Mouse (Mus musculus) bone marrow, adult 2 months (tissue): ENCODE measurements around the gene Narfl.

Source experiments
- CTCF ChIP-seq: fragments of 200-500 bp; IDR thresholded peaks from 2 replicates; pipeline ENCODE4 v1.5.1; 2011; ENCODE audit warnings: low read length, control low read depth; ENCODE audit not compliant: control insufficient read depth, insufficient read depth
- POLR2A ChIP-seq: fragments of 200-500 bp; IDR thresholded peaks from 2 replicates; pipeline ENCODE4 v1.6.1; 2011; ENCODE audit warnings: low read depth, mild to moderate bottlenecking, control low read depth, low read length, borderline replicate concordance; ENCODE audit not compliant: control insufficient read depth

DNA sequence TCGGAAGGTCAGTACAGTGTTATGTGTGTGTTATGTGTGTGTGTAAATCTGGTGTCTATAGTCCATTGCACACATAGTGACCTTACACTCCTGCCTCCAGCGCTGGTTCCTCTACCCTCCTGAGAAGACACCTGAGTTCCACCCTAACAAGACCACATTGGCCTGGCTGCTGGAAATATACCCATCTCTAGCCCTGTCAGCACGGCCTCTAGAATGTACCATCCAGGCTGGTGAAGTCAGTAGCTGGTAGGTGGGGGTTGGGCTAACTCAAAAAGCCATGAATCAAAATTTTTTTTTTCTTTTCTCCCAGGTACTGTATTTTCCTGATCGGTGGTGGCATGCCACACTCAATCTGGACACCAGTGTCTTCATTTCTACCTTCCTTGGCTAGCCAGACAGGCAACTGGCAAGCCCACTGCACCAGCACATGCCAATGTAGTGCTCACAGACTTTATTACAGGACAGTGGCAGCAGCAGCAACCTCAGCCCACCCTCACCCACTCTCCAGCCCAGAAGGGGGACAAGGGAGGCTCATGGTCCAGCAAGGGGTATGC lies 56.7 kb downstream of the Narfl start:
- TF ChIP-seq POLR2A, result no peak
- no peak for TF ChIP-seq CTCF
